Mouse (Mus musculus): ENCODE measurements around the gene Slc7a15. TPM values are rescaled to one million over a fixed set of nuclear protein-coding genes. Genes with fewer than 3 reads are reported as not detected.

Gene Slc7a15
- polyA plus RNA-seq, 1 experiment from 2014 or later: not detected

- 90% methylated on average over 5 of the region's 5 CpGs for WGBS
- Histone ChIP-seq H3K4me3 (ENCODE audit: low read length) (no peak overlapping the region), H3K9ac (replicated peaks; ENCODE audit: low read length) (no peak overlapping the region), H3K36me3 (ENCODE audit: insufficient read depth, low read length) (no peaks in the 10 kb centered on the region), H3K27me3 (ENCODE audit: insufficient read depth, low read length) (no peaks in the 10 kb centered on the region), H3K27ac (ENCODE audit: low read length) (no peak overlapping the region), H3K4me2 (replicated peaks; ENCODE audit: low read depth, low read length) (no peak overlapping the region), H3K9me3 (ENCODE audit: low read length) (no peaks in the 10 kb centered on the region), H3K4me1 (ENCODE audit: insufficient read depth, low read length) (no peaks in the 10 kb centered on the region)
- no peak for ATAC-seq (ENCODE audit: low FRiP score, low TSS enrichment)
These were observed 61.6 kb downstream of the Slc7a15 start for GRCm38 (mm10) chr12:8537291-8537690.

GRCm38 (mm10) chr12:8536221-8536965, 62.5 kb downstream of the Slc7a15 start:
- H3K4me3 ChIP-seq (ENCODE audit: low read length): no peak overlapping the region
- H3K27ac ChIP-seq (ENCODE audit: low read length): no peak overlapping the region
- H3K9me3 ChIP-seq (ENCODE audit: low read length): no peaks in the 10 kb centered on the region
- 67% methylated on average over 9 of the region's 9 CpGs for WGBS
- no peaks in the 10 kb centered on the region for H3K27me3 ChIP-seq (ENCODE audit: insufficient read depth, low read length)
- ATAC-seq (ENCODE audit: low FRiP score, low TSS enrichment): no peak
- no peaks in the 10 kb centered on the region for H3K36me3 ChIP-seq (ENCODE audit: insufficient read depth, low read length)
- H3K9ac ChIP-seq (replicated peaks; ENCODE audit: low read length): no peak overlapping the region
- no peaks in the 10 kb centered on the region for H3K4me1 ChIP-seq (ENCODE audit: insufficient read depth, low read length)
- H3K4me2 ChIP-seq (replicated peaks; ENCODE audit: low read depth, low read length): no peak overlapping the region

- H3K27ac ChIP-seq (ENCODE audit: low read length): no peak overlapping the region
- H3K4me1 ChIP-seq (ENCODE audit: insufficient read depth, low read length): no peaks in the 10 kb centered on the region
- H3K9me3 ChIP-seq (ENCODE audit: low read length): no peaks in the 10 kb centered on the region
- no peak overlapping the region for H3K4me3 ChIP-seq (ENCODE audit: low read length)
- no peak overlapping the region for H3K9ac ChIP-seq (replicated peaks; ENCODE audit: low read length)
- no peaks in the 10 kb centered on the region for H3K36me3 ChIP-seq (ENCODE audit: insufficient read depth, low read length)
- WGBS: 86% methylated on average over 7 of the region's 7 CpGs
- no peak overlapping the region for H3K4me2 ChIP-seq (replicated peaks; ENCODE audit: low read depth, low read length)
- H3K27me3 ChIP-seq (ENCODE audit: insufficient read depth, low read length): no peaks in the 10 kb centered on the region
- ATAC-seq (ENCODE audit: low FRiP score, low TSS enrichment): no peak
These were observed 63.3 kb downstream of the Slc7a15 start for GRCm38 (mm10) chr12:8535596-8535995.

- H3K27ac ChIP-seq (ENCODE audit: low read length): no peak overlapping the region
- H3K4me3 ChIP-seq (ENCODE audit: low read length): no peak overlapping the region
- no peak for ATAC-seq (ENCODE audit: low FRiP score, low TSS enrichment)
- no peaks in the 10 kb centered on the region for H3K4me1 ChIP-seq (ENCODE audit: insufficient read depth, low read length)
- no peaks in the 10 kb centered on the region for H3K27me3 ChIP-seq (ENCODE audit: insufficient read depth, low read length)
- H3K36me3 ChIP-seq (ENCODE audit: insufficient read depth, low read length): no peaks in the 10 kb centered on the region
- no peaks in the 10 kb centered on the region for H3K9me3 ChIP-seq (ENCODE audit: low read length)
- no peak overlapping the region for H3K4me2 ChIP-seq (replicated peaks; ENCODE audit: low read depth, low read length)
- H3K9ac ChIP-seq (replicated peaks; ENCODE audit: low read length): no peak overlapping the region
- 78% methylated on average over 1 of the region's 1 CpGs for WGBS
These were observed 64.0 kb downstream of the Slc7a15 start for GRCm38 (mm10) chr12:8534915-8535314.

- H3K4me3 ChIP-seq (ENCODE audit: low read length): no peak overlapping the region
- no peak overlapping the region for H3K4me2 ChIP-seq (replicated peaks; ENCODE audit: low read depth, low read length)
- 75% methylated on average over 5 of the region's 5 CpGs for WGBS
- H3K4me1 ChIP-seq (ENCODE audit: insufficient read depth, low read length): no peaks in the 10 kb centered on the region
- ATAC-seq (ENCODE audit: low FRiP score, low TSS enrichment): no peak
- H3K27me3 ChIP-seq (ENCODE audit: insufficient read depth, low read length): no peaks in the 10 kb centered on the region
- no peaks in the 10 kb centered on the region for H3K36me3 ChIP-seq (ENCODE audit: insufficient read depth, low read length)
- H3K9ac ChIP-seq (replicated peaks; ENCODE audit: low read length): no peak overlapping the region
- no peaks in the 10 kb centered on the region for H3K9me3 ChIP-seq (ENCODE audit: low read length)
- H3K27ac ChIP-seq (ENCODE audit: low read length): no peak overlapping the region
These were observed 71.1 kb downstream of the Slc7a15 start for GRCm38 (mm10) chr12:8527770-8528169.

GRCm38 (mm10) chr12:8527175-8527574, 71.7 kb downstream of the Slc7a15 start:
- Histone ChIP-seq H3K4me3 (ENCODE audit: low read length) (no peak overlapping the region), H3K9me3 (ENCODE audit: low read length) (no peaks in the 10 kb centered on the region), H3K27ac (ENCODE audit: low read length) (no peak overlapping the region), H3K4me1 (ENCODE audit: insufficient read depth, low read length) (no peaks in the 10 kb centered on the region), H3K4me2 (replicated peaks; ENCODE audit: low read depth, low read length) (no peak overlapping the region), H3K27me3 (ENCODE audit: insufficient read depth, low read length) (no peaks in the 10 kb centered on the region), H3K36me3 (ENCODE audit: insufficient read depth, low read length) (no peaks in the 10 kb centered on the region), H3K9ac (replicated peaks; ENCODE audit: low read length) (no peak overlapping the region)
- WGBS: 88% methylated on average over 1 of the region's 1 CpGs
- no peak for ATAC-seq (ENCODE audit: low FRiP score, low TSS enrichment)

- Histone ChIP-seq H3K27me3 (ENCODE audit: insufficient read depth, low read length) (no peaks in the 10 kb centered on the region), H3K4me2 (replicated peaks; ENCODE audit: low read depth, low read length) (no peak overlapping the region), H3K9me3 (ENCODE audit: low read length) (no peaks in the 10 kb centered on the region), H3K27ac (ENCODE audit: low read length) (no peak overlapping the region), H3K4me1 (ENCODE audit: insufficient read depth, low read length) (peaks cover 15% of the 10 kb centered on the region), H3K9ac (replicated peaks; ENCODE audit: low read length) (no peak overlapping the region), H3K36me3 (ENCODE audit: insufficient read depth, low read length) (no peaks in the 10 kb centered on the region), H3K4me3 (ENCODE audit: low read length) (no peak overlapping the region)
- ATAC-seq (ENCODE audit: low FRiP score, low TSS enrichment): no peak
- WGBS: 44% methylated on average over 5 of the region's 5 CpGs
These were observed 74.8 kb downstream of the Slc7a15 start for GRCm38 (mm10) chr12:8524062-8524461.

- Histone ChIP-seq H3K4me1 (ENCODE audit: insufficient read depth, low read length) (peaks cover 15% of the 10 kb centered on the region), H3K9me3 (ENCODE audit: low read length) (no peaks in the 10 kb centered on the region), H3K27ac (ENCODE audit: low read length) (no peak overlapping the region), H3K9ac (replicated peaks; ENCODE audit: low read length) (no peak overlapping the region), H3K4me2 (replicated peaks; ENCODE audit: low read depth, low read length) (no peak overlapping the region), H3K27me3 (ENCODE audit: insufficient read depth, low read length) (no peaks in the 10 kb centered on the region), H3K36me3 (ENCODE audit: insufficient read depth, low read length) (no peaks in the 10 kb centered on the region), H3K4me3 (ENCODE audit: low read length) (no peak overlapping the region)
- ATAC-seq (ENCODE audit: low FRiP score, low TSS enrichment): no peak
- 73% methylated on average over 2 of the region's 2 CpGs for WGBS
These were observed 76.2 kb downstream of the Slc7a15 start for GRCm38 (mm10) chr12:8522711-8523110.

- 51% methylated on average over 11 of the region's 12 CpGs for WGBS
- Histone ChIP-seq H3K4me1 (ENCODE audit: insufficient read depth, low read length) (peaks cover 15% of the 10 kb centered on the region), H3K36me3 (ENCODE audit: insufficient read depth, low read length) (no peaks in the 10 kb centered on the region), H3K9me3 (ENCODE audit: low read length) (no peaks in the 10 kb centered on the region), H3K27ac (ENCODE audit: low read length) (no peak overlapping the region), H3K9ac (replicated peaks; ENCODE audit: low read length) (no peak overlapping the region), H3K4me2 (replicated peaks; ENCODE audit: low read depth, low read length) (no peak overlapping the region), H3K27me3 (ENCODE audit: insufficient read depth, low read length) (no peaks in the 10 kb centered on the region), H3K4me3 (ENCODE audit: low read length) (no peak overlapping the region)
- peak; percentile 67; the same call in 1 of the 2 replicates for ATAC-seq (ENCODE audit: low FRiP score, low TSS enrichment)
These were observed 77.4 kb downstream of the Slc7a15 start for GRCm38 (mm10) chr12:8521375-8522047.
